Mouse (Mus musculus): ENCODE data around the gene Tmem43. TPM values are rescaled to one million over a fixed set of nuclear protein-coding genes. Genes with fewer than 3 reads are reported as not detected.

Gene Tmem43
- polyA plus RNA-seq, 1 experiment = 87.5 TPM

DNA sequence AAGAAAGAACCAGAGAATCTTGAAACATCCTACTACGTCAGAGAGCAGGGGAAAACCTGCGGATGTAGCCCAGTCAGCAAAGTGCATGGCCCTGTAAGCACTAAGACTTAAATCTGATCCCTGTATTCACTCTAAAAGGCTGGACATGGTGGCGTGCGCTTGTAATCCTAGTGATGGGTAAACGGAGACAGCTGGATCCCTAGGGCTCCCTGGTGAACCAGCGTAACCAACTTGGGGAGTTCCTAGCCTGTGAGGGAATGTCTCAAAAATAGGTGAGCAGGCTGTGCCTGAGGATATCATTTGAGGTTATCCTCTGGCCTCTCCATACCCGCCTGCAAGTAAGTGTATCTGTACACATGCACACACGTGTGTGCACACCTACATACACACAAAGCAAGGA is 57.2 kb downstream of the Tmem43 start:
- Histone ChIP-seq H3K27ac (ENCODE audit: insufficient read depth, low read depth, low read length) (no peak overlapping the region), H3K4me3 (ENCODE audit: insufficient read depth, low read length) (no peak overlapping the region), H3K4me1 (ENCODE audit: control insufficient read depth, insufficient read depth, low read length) (no peaks in the 10 kb centered on the region)
- no peak for TF ChIP-seq POLR2A (IDR thresholded peaks at IDR 0.05; ENCODE audit: borderline replicate concordance, low read depth, low read length)
- TF ChIP-seq CTCF (IDR thresholded peaks at IDR 0.05; ENCODE audit: low read depth, low read length) = no peak

GRCm38 (mm10) chr6:91531276-91531675 is 57.8 kb downstream of the Tmem43 start:
- TF ChIP-seq POLR2A (IDR thresholded peaks at IDR 0.05; ENCODE audit: borderline replicate concordance, low read depth, low read length) = no peak
- no peak for TF ChIP-seq CTCF (IDR thresholded peaks at IDR 0.05; ENCODE audit: low read depth, low read length)
- Histone ChIP-seq H3K4me3 (ENCODE audit: insufficient read depth, low read length) (no peak overlapping the region), H3K27ac (ENCODE audit: insufficient read depth, low read depth, low read length) (no peak overlapping the region), H3K4me1 (ENCODE audit: control insufficient read depth, insufficient read depth, low read length) (no peaks in the 10 kb centered on the region)

DNA sequence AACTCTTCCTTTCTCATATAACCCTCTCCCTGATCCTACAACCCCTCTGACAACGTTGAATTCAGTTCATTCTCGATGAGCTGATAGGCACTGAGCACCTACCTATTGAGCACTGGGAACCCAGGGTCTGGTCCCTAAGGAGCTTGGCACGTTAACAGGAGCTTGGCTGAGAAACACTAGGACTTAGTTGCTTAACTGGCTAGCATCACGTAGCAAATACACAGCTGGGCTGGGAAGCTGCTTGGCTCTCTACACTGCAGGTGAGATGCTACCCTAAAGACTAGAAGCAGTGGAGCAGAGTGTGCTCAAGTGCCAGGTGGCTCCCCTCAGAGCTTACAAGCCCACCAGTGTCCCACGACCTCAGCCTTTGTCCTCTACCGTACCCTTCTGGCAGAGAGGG is 59.2 kb downstream of the Tmem43 start:
- Histone ChIP-seq H3K4me3 (ENCODE audit: insufficient read depth, low read length) (no peak overlapping the region), H3K27ac (ENCODE audit: insufficient read depth, low read depth, low read length) (no peak overlapping the region), H3K4me1 (ENCODE audit: control insufficient read depth, insufficient read depth, low read length) (no peaks in the 10 kb centered on the region)
- TF ChIP-seq CTCF (IDR thresholded peaks at IDR 0.05; ENCODE audit: low read depth, low read length) = no peak
- TF ChIP-seq POLR2A (IDR thresholded peaks at IDR 0.05; ENCODE audit: borderline replicate concordance, low read depth, low read length) = no peak

- Histone ChIP-seq H3K27ac (ENCODE audit: insufficient read depth, low read depth, low read length) (no peak overlapping the region), H3K4me3 (ENCODE audit: insufficient read depth, low read length) (no peak overlapping the region), H3K4me1 (ENCODE audit: control insufficient read depth, insufficient read depth, low read length) (no peaks in the 10 kb centered on the region)
- no peak for TF ChIP-seq POLR2A (IDR thresholded peaks at IDR 0.05; ENCODE audit: borderline replicate concordance, low read depth, low read length)
- TF ChIP-seq CTCF (IDR thresholded peaks at IDR 0.05; ENCODE audit: low read depth, low read length) = no peak
Measured at GRCm38 (mm10) chr6:91533359-91533758, 59.9 kb downstream of the Tmem43 start.

- Histone ChIP-seq H3K27ac (ENCODE audit: insufficient read depth, low read depth, low read length) (no peak overlapping the region), H3K4me1 (ENCODE audit: control insufficient read depth, insufficient read depth, low read length) (no peaks in the 10 kb centered on the region), H3K4me3 (ENCODE audit: insufficient read depth, low read length) (no peak overlapping the region)
- TF ChIP-seq CTCF (IDR thresholded peaks at IDR 0.05; ENCODE audit: low read depth, low read length) = no peak
- no peak for TF ChIP-seq POLR2A (IDR thresholded peaks at IDR 0.05; ENCODE audit: borderline replicate concordance, low read depth, low read length)
Measured at GRCm38 (mm10) chr6:91533771-91534170, 60.3 kb downstream of the Tmem43 start.

DNA sequence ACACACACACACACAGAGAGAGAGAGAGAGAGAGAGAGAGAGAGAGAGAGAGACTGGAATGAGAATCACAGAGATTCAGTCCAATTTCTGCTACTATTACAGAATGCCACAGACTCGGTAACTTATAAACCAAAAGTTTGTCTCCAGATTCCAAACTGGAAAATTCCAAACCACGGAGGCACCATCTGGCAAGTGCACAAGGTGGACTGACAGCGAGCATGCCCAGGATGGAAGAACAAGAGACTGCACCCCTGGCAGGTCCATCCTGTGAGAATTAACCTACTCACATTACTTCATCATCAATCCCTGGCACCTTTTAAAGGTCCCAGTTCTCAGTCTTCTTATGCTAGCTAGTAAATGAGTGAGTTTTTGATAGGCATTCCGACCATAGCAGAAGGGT is 60.8 kb downstream of the Tmem43 start:
- TF ChIP-seq CTCF (IDR thresholded peaks at IDR 0.05; ENCODE audit: low read depth, low read length) (no peak), POLR2A (IDR thresholded peaks at IDR 0.05; ENCODE audit: borderline replicate concordance, low read depth, low read length) (no peak)
- H3K4me3 ChIP-seq (ENCODE audit: insufficient read depth, low read length) = no peak overlapping the region
- H3K27ac ChIP-seq (ENCODE audit: insufficient read depth, low read depth, low read length) = no peak overlapping the region
- H3K4me1 ChIP-seq (ENCODE audit: control insufficient read depth, insufficient read depth, low read length) = no peaks in the 10 kb centered on the region

DNA sequence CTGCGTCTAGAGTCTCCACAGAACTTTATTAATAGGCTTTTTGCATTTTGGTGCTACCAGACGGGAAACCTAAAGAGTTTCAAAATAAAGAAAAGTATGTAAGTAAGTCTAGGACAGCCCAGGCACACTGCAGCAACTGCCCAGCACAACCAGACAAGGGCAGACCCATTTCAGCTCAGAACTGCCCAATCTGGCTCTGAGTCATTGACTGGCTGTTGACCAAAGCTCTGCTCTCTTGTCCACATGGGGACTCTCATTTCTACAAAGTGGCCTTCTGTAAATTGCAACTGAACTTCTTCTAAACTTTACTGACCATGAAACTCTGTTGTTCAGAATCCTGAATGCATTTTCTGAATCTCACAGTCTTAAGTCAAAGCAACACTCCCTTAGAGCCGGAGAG is 61.7 kb downstream of the Tmem43 start:
- Histone ChIP-seq H3K4me1 (ENCODE audit: control insufficient read depth, insufficient read depth, low read length) (no peaks in the 10 kb centered on the region), H3K4me3 (ENCODE audit: insufficient read depth, low read length) (no peak overlapping the region), H3K27ac (ENCODE audit: insufficient read depth, low read depth, low read length) (no peak overlapping the region)
- TF ChIP-seq POLR2A (IDR thresholded peaks at IDR 0.05; ENCODE audit: borderline replicate concordance, low read depth, low read length) = no peak
- TF ChIP-seq CTCF (IDR thresholded peaks at IDR 0.05; ENCODE audit: low read depth, low read length) = no peak

GRCm38 (mm10) chr6:91536047-91536765 is 62.7 kb downstream of the Tmem43 start:
- Histone ChIP-seq H3K4me1 (ENCODE audit: control insufficient read depth, insufficient read depth, low read length) (no peaks in the 10 kb centered on the region), H3K27ac (ENCODE audit: insufficient read depth, low read depth, low read length) (no peak overlapping the region), H3K4me3 (ENCODE audit: insufficient read depth, low read length) (no peak overlapping the region)
- TF ChIP-seq CTCF (IDR thresholded peaks at IDR 0.05; ENCODE audit: low read depth, low read length) (no peak), POLR2A (IDR thresholded peaks at IDR 0.05; ENCODE audit: borderline replicate concordance, low read depth, low read length) (no peak)

Other genes with a start within 250 kb of the Tmem43 start
- not detected in 2 replicates for gene Wnt7a, start 62.3 kb upstream of the Tmem43 start, polyA plus RNA-seq (2012; ENCODE audit: insufficient read depth, insufficient read length, missing spikeins)
- 5.5 and 6.7 TPM in 2 replicates for gene Chchd4, start 157 bp upstream of the Tmem43 start, polyA plus RNA-seq (2012; ENCODE audit: insufficient read depth, insufficient read length, missing spikeins)
- 16.3 and 17.2 TPM in 2 replicates for gene Xpc, start 42.2 kb downstream of the Tmem43 start, polyA plus RNA-seq (2012; ENCODE audit: insufficient read depth, insufficient read length, missing spikeins)
- 65.3 and 70.2 TPM in 2 replicates for gene Lsm3, start 42.2 kb downstream of the Tmem43 start, polyA plus RNA-seq (2012; ENCODE audit: insufficient read depth, insufficient read length, missing spikeins)
- gene Slc6a6, start 210.3 kb downstream of the Tmem43 start, polyA plus RNA-seq (2012; ENCODE audit: insufficient read depth, insufficient read length, missing spikeins) = 510 and 575 TPM in 2 replicates

Measured in bone marrow macrophage, adult 2 months (primary cell).